ENCODE assay signal across 25 mouse cellular contexts in genomic region chr5:124244449-124244848, GRCm38 (mm10).
"Had no signal": no experiment of that assay in that cellular context is flagged by ENCODE, and none has a peak within 500 bp of the region (broad histone marks: within the 10 kb centered on the region; RNA-seq: fewer than 3 reads in every experiment).

No protein-coding gene starts in this region.

- DNase-seq: forebrain, postnatal 0 days; gastrocnemius, postnatal 10 days; gastrocnemius, postnatal 36 days; heart, adult 18-20 months; heart, postnatal 14 days; heart, postnatal 36 days; kidney, adult 18-20 months; kidney, adult 8-10 months; kidney, postnatal 10 days; kidney, postnatal 25 days; kidney, postnatal 4 days; liver; liver, embryonic 13.5 days; liver, postnatal 0 days had no signal

- H3K27ac ChIP-seq: hindbrain, embryonic 14.5 days; intestine, embryonic 15.5 days; layer of hippocampus, adult 2 months; left cerebral cortex, adult 2 months; limb, embryonic 10.5 days; limb, embryonic 12.5 days; liver, embryonic 13.5 days; liver, embryonic 15.5 days had no signal

- H3K36me3 ChIP-seq: intestine, embryonic 15.5 days had no signal

- H3K9ac ChIP-seq: forebrain, postnatal 0 days; hindbrain, embryonic 14.5 days; intestine, embryonic 15.5 days; limb, embryonic 12.5 days; liver, embryonic 13.5 days; liver, embryonic 15.5 days; liver, postnatal 0 days had no signal

- H3K9me3 ChIP-seq: intestine, embryonic 15.5 days; limb, embryonic 10.5 days; limb, embryonic 12.5 days; liver, embryonic 13.5 days; liver, embryonic 15.5 days had no signal

- H3K4me3 ChIP-seq: intestine, embryonic 15.5 days; layer of hippocampus, adult 2 months; left cerebral cortex, adult 2 months; limb, embryonic 10.5 days; limb, embryonic 12.5 days; liver, embryonic 13.5 days; liver, embryonic 15.5 days had no signal

- ATAC-seq: forebrain, postnatal 0 days; hindbrain, embryonic 16.5 days; inflammation-experienced regulatory T-cells, adult 6 months; intestine, embryonic 15.5 days; intestine, postnatal 0 days; liver, postnatal 0 days had no signal

- H3K27me3 ChIP-seq: intestine, embryonic 15.5 days; liver, embryonic 13.5 days; liver, embryonic 15.5 days had no signal

- H3K4me2 ChIP-seq: heart, embryonic 11.5 days; hindbrain, embryonic 14.5 days; intestine, embryonic 15.5 days; limb, embryonic 12.5 days; liver, embryonic 13.5 days; liver, embryonic 15.5 days had no signal
